15 mouse cellular contexts compared by ENCODE assay signal in the genomic region with DNA sequence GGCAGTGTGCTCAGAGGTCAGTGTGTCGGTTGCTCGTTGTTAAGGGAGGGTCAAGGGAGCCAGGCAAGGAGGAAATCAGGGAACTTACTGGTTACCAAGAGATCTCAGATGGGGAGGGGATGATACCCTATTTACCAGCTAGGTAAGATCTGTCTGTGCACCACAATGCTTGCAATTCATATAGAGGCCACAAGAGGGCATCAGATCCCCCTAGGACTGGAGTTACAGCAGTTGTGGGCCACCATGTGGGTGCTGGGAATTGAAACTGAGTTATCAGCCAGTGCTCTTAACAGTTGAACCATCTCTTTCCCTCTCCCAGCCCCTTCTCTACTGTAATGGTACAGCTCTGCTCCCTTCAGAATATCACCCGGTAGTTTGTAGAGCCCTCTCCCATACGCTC. TPM values are rescaled to one million over a fixed set of nuclear protein-coding genes. Genes with fewer than 3 reads are reported as not detected.
DNase-seq lines count a peak whose midpoint lies in the region; ATAC-seq and TF ChIP-seq lines count a peak whose summit lies in the region.
"Had no signal": no experiment of that assay in that cellular context is flagged by ENCODE, and none has a peak within 500 bp of the region (broad histone marks: within the 10 kb centered on the region; RNA-seq: fewer than 3 reads in every experiment).

No protein-coding gene starts in this region.

- TF ChIP-seq CTCF in kidney, postnatal 0 days (IDR thresholded peaks at IDR 0.05; ENCODE audit: low read depth) = peak; percentile 40
- TF ChIP-seq CTCF in thymus, adult 2 months (IDR thresholded peaks at IDR 0.05; ENCODE audit: borderline replicate concordance, control insufficient read depth, extremely low read depth, insufficient read depth, low read length, poor library complexity) = no peak
- peak; percentile 35 for TF ChIP-seq CTCF in Patski (IDR thresholded peaks at IDR 0.05)
- peak; percentile 39; the same call in 1 of the 2 replicates for TF ChIP-seq CTCF in stomach, postnatal 0 days (IDR thresholded peaks at IDR 0.05; ENCODE audit: low read depth)

- no peaks in the 10 kb centered on the region for H3K36me3 ChIP-seq in kidney, postnatal 0 days (ENCODE audit: insufficient read depth, low read length)
- H3K36me3 ChIP-seq in thymus, adult 2 months (ENCODE audit: control insufficient read depth, insufficient read depth, low read length) = peaks cover 7% of the 10 kb centered on the region; the same call in 1 of the 2 replicates
- no peaks in the 10 kb centered on the region for H3K36me3 ChIP-seq in stomach, postnatal 0 days (ENCODE audit: control insufficient read depth, insufficient read depth, low read length)
- no peaks in the 10 kb centered on the region for H3K36me3 ChIP-seq in heart, embryonic 11.5 days (ENCODE audit: control insufficient read depth, insufficient read depth, low read length)
- H3K36me3 ChIP-seq: hindbrain, embryonic 10.5 days had no signal

- H3K27me3 ChIP-seq in kidney, postnatal 0 days (ENCODE audit: insufficient read depth, low read length) = no peaks in the 10 kb centered on the region
- no peaks in the 10 kb centered on the region for H3K27me3 ChIP-seq in thymus, adult 2 months (ENCODE audit: control insufficient read depth, insufficient read depth, low read length)
- H3K27me3 ChIP-seq in Patski = no peaks in the 10 kb centered on the region
- no peaks in the 10 kb centered on the region for H3K27me3 ChIP-seq in stomach, postnatal 0 days (ENCODE audit: control insufficient read depth, insufficient read depth, low read length)
- no peaks in the 10 kb centered on the region for H3K27me3 ChIP-seq in heart, embryonic 11.5 days (ENCODE audit: control insufficient read depth, insufficient read depth, low read length)
- H3K27me3 ChIP-seq: megakaryocyte, embryonic 14.5 days had no signal

- DNase-seq in kidney, postnatal 0 days (ENCODE audit: low spot score) = no peak
- no peak for DNase-seq in kidney, postnatal 4 days
- DNase-seq in thymus, adult 2 months = no peak
- DNase-seq in thymus, postnatal 4 days = no peak
- DNase-seq in Patski (ENCODE audit: low read depth, low spot score) = no peak
- no peak for DNase-seq in stomach, postnatal 0 days (ENCODE audit: low spot score)
- DNase-seq: adrenal gland, adult 8-10 months; kidney, adult 9 months had no signal

- H3K27ac ChIP-seq in kidney, postnatal 0 days = no peak overlapping the region
- H3K27ac ChIP-seq in thymus, adult 2 months (ENCODE audit: control insufficient read depth, insufficient read depth, low read length) = peak overlapping the region; percentile 53; the same call in 1 of the 2 replicates
- H3K27ac ChIP-seq in stomach, postnatal 0 days (replicated peaks) = no peak overlapping the region
- H3K27ac ChIP-seq in heart, embryonic 11.5 days (ENCODE audit: low read depth, low read length) = no peak overlapping the region
- H3K27ac ChIP-seq: hindbrain, embryonic 10.5 days had no signal

- H3K4me2 ChIP-seq in kidney, postnatal 0 days (ENCODE audit: low read length) = no peak overlapping the region
- no peak overlapping the region for H3K4me2 ChIP-seq in stomach, postnatal 0 days (replicated peaks; ENCODE audit: low read depth)
- H3K4me2 ChIP-seq in heart, embryonic 11.5 days = no peak overlapping the region

- in situ Hi-C loops in Patski (cut with MboI; ENCODE audit: low pct_unique_long_range_greater_than_20kb) = loop anchor here (25.0 kb wide), 1 partner anchor 1074 kb away; no protein-coding TSS in a partner anchor

- CTCF ChIA-PET in Patski (lab: Charles Lee) = no interaction called here

- H3K4me3 ChIP-seq in kidney, postnatal 0 days (replicated peaks; ENCODE audit: low read depth, low read length) = no peak overlapping the region
- H3K4me3 ChIP-seq in thymus, adult 2 months (ENCODE audit: control insufficient read depth, insufficient read depth, low read length) = no peak overlapping the region
- H3K4me3 ChIP-seq in stomach, postnatal 0 days (ENCODE audit: low read depth, low read length) = no peak overlapping the region
- H3K4me3 ChIP-seq in heart, embryonic 11.5 days (ENCODE audit: low read depth, low read length) = no peak overlapping the region
- H3K4me3 ChIP-seq: erythroblast, embryonic 14.5 days; hindbrain, embryonic 10.5 days; megakaryocyte, embryonic 14.5 days; myocyte had no signal

- H3K9ac ChIP-seq in kidney, postnatal 0 days (ENCODE audit: low read depth, low read length) = no peak overlapping the region
- no peak overlapping the region for H3K9ac ChIP-seq in stomach, postnatal 0 days (ENCODE audit: low read length)
- H3K9ac ChIP-seq in heart, embryonic 11.5 days (ENCODE audit: low read depth, low read length) = no peak overlapping the region

- POLR2A ChIA-PET in Patski (lab: Charles Lee) = no interaction called here

- no peaks in the 10 kb centered on the region for H3K4me1 ChIP-seq in kidney, postnatal 0 days (replicated peaks; ENCODE audit: insufficient read depth, low read length)
- peaks cover 53% of the 10 kb centered on the region for H3K4me1 ChIP-seq in thymus, adult 2 months (replicated peaks; ENCODE audit: control insufficient read depth, insufficient read depth, low read length)
- no peaks in the 10 kb centered on the region for H3K4me1 ChIP-seq in stomach, postnatal 0 days (replicated peaks; ENCODE audit: control insufficient read depth, insufficient read depth)
- no peaks in the 10 kb centered on the region for H3K4me1 ChIP-seq in heart, embryonic 11.5 days (ENCODE audit: control insufficient read depth, insufficient read depth, low read length)

- ATAC-seq in kidney, postnatal 0 days (replicated peaks; ENCODE audit: low FRiP score, low read depth) = no peak
- ATAC-seq in Patski = no peak
- no peak for ATAC-seq in stomach, postnatal 0 days (ENCODE audit: low FRiP score, low TSS enrichment)
- no peak for ATAC-seq in frontal cortex, adult (ENCODE audit: low TSS enrichment)
- ATAC-seq in heart, embryonic 11.5 days (replicated peaks; ENCODE audit: insufficient number of reproducible peaks, low FRiP score, low TSS enrichment) = no peak

- TF ChIP-seq EP300 in stomach, postnatal 0 days (optimal IDR thresholded peaks at IDR 0.05) = no peak

- no peaks in the 10 kb centered on the region for H3K9me3 ChIP-seq in kidney, postnatal 0 days (replicated peaks; ENCODE audit: low read length)
- H3K9me3 ChIP-seq in stomach, postnatal 0 days (ENCODE audit: control insufficient read depth, low read length) = no peaks in the 10 kb centered on the region
- H3K9me3 ChIP-seq in heart, embryonic 11.5 days (replicated peaks; ENCODE audit: control insufficient read depth, low read length) = no peaks in the 10 kb centered on the region
- H3K9me3 ChIP-seq: hindbrain, embryonic 10.5 days had no signal

- no peak for TF ChIP-seq POLR2A in thymus, adult 2 months (IDR thresholded peaks at IDR 0.05; ENCODE audit: control insufficient read depth, extremely low read depth, insufficient read depth, low read length, poor library complexity)

- 88% methylated on average over 4 of the region's 4 CpGs for WGBS in kidney, postnatal 0 days
- 96% methylated on average over 4 of the region's 4 CpGs for WGBS in thymus, adult 2 months
- 90% methylated on average over 4 of the region's 4 CpGs for WGBS in stomach, postnatal 0 days
- WGBS in heart, embryonic 11.5 days (ENCODE audit: insufficient replicate concordance) = 85% methylated on average over 4 of the region's 4 CpGs

RNA-seq across cellular contexts. Expression of a gene that starts 15.1 kb away (rescaled TPM):
- polyA plus RNA-seq in kidney, postnatal 0 days (2015; fragmentation: Nextera tagmentation; extraction: Ambion mirVana) = 0.45 TPM in 1 of 2 replicates, not detected in the other
- polyA plus RNA-seq in thymus, adult 2 months (2012; rRNA removed) = 25.8 and 35.9 TPM in 2 replicates
- polyA plus RNA-seq in Patski (2021) = not detected
- polyA plus RNA-seq in stomach, postnatal 0 days (2015; fragmentation: Nextera tagmentation; extraction: Ambion mirVana) = 0.68 and 1.7 TPM in 2 replicates
- not detected in 2 replicates for polyA plus RNA-seq in heart, embryonic 11.5 days (2014; fragmentation: Nextera tagmentation; extraction: Ambion mirVana)
- polyA plus RNA-seq: erythroblast, embryonic 14.5 days; hindbrain, embryonic 10.5 days; myocyte; spleen, adult 2 months had no signal

RNA-seq across cellular contexts. Expression of a gene that starts 22.1 kb away (rescaled TPM):
- 2.6 and 3.3 TPM in 2 replicates for polyA plus RNA-seq in kidney, postnatal 0 days (2015; fragmentation: Nextera tagmentation; extraction: Ambion mirVana)
- polyA plus RNA-seq in thymus, adult 2 months (2012; rRNA removed) = 81.2 and 84.0 TPM in 2 replicates
- polyA plus RNA-seq in Patski (2021) = 7.1 TPM
- polyA plus RNA-seq in stomach, postnatal 0 days (2015; fragmentation: Nextera tagmentation; extraction: Ambion mirVana) = 1.9 and 2.2 TPM in 2 replicates
- 4.2 and 4.5 TPM in 2 replicates for polyA plus RNA-seq in heart, embryonic 11.5 days (2014; fragmentation: Nextera tagmentation; extraction: Ambion mirVana)
- polyA plus RNA-seq: erythroblast, embryonic 14.5 days had no signal

Comparison
In these comparisons a context has a peak if more than half of its experiments do, and no peak if none do; other contexts are left out.
1. RNA of a gene that starts 22.1 kb away (polyA plus RNA-seq): 81.2 to 84.0 TPM in thymus, adult 2 months; 7.1 TPM in Patski (single experiment), 4.2 to 4.5 TPM in heart, embryonic 11.5 days, 2.6 to 3.3 TPM in kidney, postnatal 0 days and 1.9 to 2.2 TPM in stomach, postnatal 0 days; every median in the first group is over 10 times any median in the second.